Mouse (Mus musculus): ENCODE results near the gene Olfr653. TPM values are rescaled to one million over a fixed set of nuclear protein-coding genes. Genes with fewer than 3 reads are reported as not detected.

Gene Olfr653
- total RNA-seq (2015; ENCODE audit: low replicate concordance), result not detected in 2 replicates
- total RNA-seq (2017; ENCODE audit: low replicate concordance), result not detected in 2 replicates

GRCm38 (mm10) chr7:104577014-104577413 is at the start of gene Olfr653:
Gene Olfr653, plus strand, starts transcription at chr7:104577314.
- ATAC-seq (replicated peaks; ENCODE audit: low FRiP score, poor library complexity, severe bottlenecking), result no peak

GRCm38 (mm10) chr7:104549833-104550232 is 27.3 kb upstream of the Olfr653 start, which contains the start of gene Olfr651:
Gene Olfr651, plus strand, starts transcription at chr7:104550133.
- ATAC-seq (replicated peaks; ENCODE audit: low FRiP score, poor library complexity, severe bottlenecking), result no peak

GRCm38 (mm10) chr7:104552700-104553099 is 24.4 kb upstream of the Olfr653 start:
- ATAC-seq (replicated peaks; ENCODE audit: low FRiP score, poor library complexity, severe bottlenecking), result no peak

- ATAC-seq (replicated peaks; ENCODE audit: low FRiP score, poor library complexity, severe bottlenecking), result no peak
Observed at GRCm38 (mm10) chr7:104560601-104561000, 16.5 kb upstream of the Olfr653 start, which contains the start of gene Olfr652. Gene Olfr652, plus strand, starts transcription at chr7:104560901.

- ATAC-seq (replicated peaks; ENCODE audit: low FRiP score, poor library complexity, severe bottlenecking), result no peak
Observed at GRCm38 (mm10) chr7:104580846-104581245, 3.7 kb downstream of the Olfr653 start.

GRCm38 (mm10) chr7:104581429-104581828 is 4.3 kb downstream of the Olfr653 start:
- no peak for ATAC-seq (replicated peaks; ENCODE audit: low FRiP score, poor library complexity, severe bottlenecking)

GRCm38 (mm10) chr7:104586725-104587124 is 9.6 kb downstream of the Olfr653 start, which contains the start of gene Olfr654:
Gene Olfr654, plus strand, starts transcription at chr7:104587025.
- ATAC-seq (replicated peaks; ENCODE audit: low FRiP score, poor library complexity, severe bottlenecking), result no peak

GRCm38 (mm10) chr7:104588274-104588673 is 11.2 kb downstream of the Olfr653 start:
- no peak for ATAC-seq (replicated peaks; ENCODE audit: low FRiP score, poor library complexity, severe bottlenecking)

- no peak for ATAC-seq (replicated peaks; ENCODE audit: low FRiP score, poor library complexity, severe bottlenecking)
Observed at GRCm38 (mm10) chr7:104601679-104602078, 24.6 kb downstream of the Olfr653 start, which contains the start of gene Olfr655. Gene Olfr655, minus strand, starts transcription at chr7:104601779.

GRCm38 (mm10) chr7:104603173-104603572 is 26.1 kb downstream of the Olfr653 start:
- 0 out of 2 replicates have a peak, but pooled peaks have one; percentile 49 for ATAC-seq (replicated peaks; ENCODE audit: low FRiP score, poor library complexity, severe bottlenecking)

- no peak for ATAC-seq (replicated peaks; ENCODE audit: low FRiP score, poor library complexity, severe bottlenecking)
Observed at GRCm38 (mm10) chr7:104604727-104605126, 27.6 kb downstream of the Olfr653 start.

GRCm38 (mm10) chr7:104613655-104614054 is 36.5 kb downstream of the Olfr653 start, which contains the start of gene Olfr656:
Gene Olfr656, plus strand, starts transcription at chr7:104613955.
- no peak for ATAC-seq (replicated peaks; ENCODE audit: low FRiP score, poor library complexity, severe bottlenecking)

GRCm38 (mm10) chr7:104624494-104624893 is 47.4 kb downstream of the Olfr653 start, which contains the start of gene Olfr657:
Gene Olfr657, plus strand, starts transcription at chr7:104624794.
- ATAC-seq (replicated peaks; ENCODE audit: low FRiP score, poor library complexity, severe bottlenecking), result no peak

Other genes starting within 250 kb of the Olfr653 start
- not detected in 2 replicates for gene Trim34b, start 247.8 kb upstream of the Olfr653 start, total RNA-seq (2015; ENCODE audit: low replicate concordance)
- gene Trim34b, start 247.8 kb upstream of the Olfr653 start, total RNA-seq (2017; ENCODE audit: low replicate concordance), result not detected in 2 replicates
- 8.3 and 15.5 TPM in 2 replicates for gene Trim12c, start 224.0 kb upstream of the Olfr653 start, total RNA-seq (2015; ENCODE audit: low replicate concordance)
- gene Trim12c, start 224.0 kb upstream of the Olfr653 start, total RNA-seq (2017; ENCODE audit: low replicate concordance), result 11.5 and 22.8 TPM in 2 replicates
- gene Trim30b, start 207.4 kb upstream of the Olfr653 start, total RNA-seq (2015; ENCODE audit: low replicate concordance), result 6.5 and 8.0 TPM in 2 replicates
- gene Trim30b, start 207.4 kb upstream of the Olfr653 start, total RNA-seq (2017; ENCODE audit: low replicate concordance), result 1.3 and 2.7 TPM in 2 replicates
- not detected in 2 replicates for gene Trim30c, start 176.5 kb upstream of the Olfr653 start, total RNA-seq (2015; ENCODE audit: low replicate concordance)
- 0.39 TPM in 1 of 2 replicates, not detected in the other for gene Trim30c, start 176.5 kb upstream of the Olfr653 start, total RNA-seq (2017; ENCODE audit: low replicate concordance)
- 11.3 and 13.0 TPM in 2 replicates for gene Trim30a, start 112.1 kb upstream of the Olfr653 start, total RNA-seq (2015; ENCODE audit: low replicate concordance)
- gene Trim30a, start 112.1 kb upstream of the Olfr653 start, total RNA-seq (2017; ENCODE audit: low replicate concordance), result 6.9 and 7.3 TPM in 2 replicates
- gene Trim30d, start 69.5 kb upstream of the Olfr653 start, total RNA-seq (2015; ENCODE audit: low replicate concordance), result 4.0 and 6.7 TPM in 2 replicates
- 1.4 and 3.0 TPM in 2 replicates for gene Trim30d, start 69.5 kb upstream of the Olfr653 start, total RNA-seq (2017; ENCODE audit: low replicate concordance)
- gene Olfr651, start 27.2 kb upstream of the Olfr653 start, total RNA-seq (2015; ENCODE audit: low replicate concordance), result not detected in 2 replicates
- not detected in 2 replicates for gene Olfr651, start 27.2 kb upstream of the Olfr653 start, total RNA-seq (2017; ENCODE audit: low replicate concordance)
- not detected in 2 replicates for gene Olfr652, start 16.4 kb upstream of the Olfr653 start, total RNA-seq (2015; ENCODE audit: low replicate concordance)
- gene Olfr652, start 16.4 kb upstream of the Olfr653 start, total RNA-seq (2017; ENCODE audit: low replicate concordance), result not detected in 2 replicates
- gene Olfr654, start 9.7 kb downstream of the Olfr653 start, total RNA-seq (2015; ENCODE audit: low replicate concordance), result not detected in 2 replicates
- gene Olfr654, start 9.7 kb downstream of the Olfr653 start, total RNA-seq (2017; ENCODE audit: low replicate concordance), result not detected in 2 replicates
- gene Olfr655, start 24.5 kb downstream of the Olfr653 start, total RNA-seq (2015; ENCODE audit: low replicate concordance), result not detected in 2 replicates
- not detected in 2 replicates for gene Olfr655, start 24.5 kb downstream of the Olfr653 start, total RNA-seq (2017; ENCODE audit: low replicate concordance)
- gene Olfr656, start 36.6 kb downstream of the Olfr653 start, total RNA-seq (2015; ENCODE audit: low replicate concordance), result not detected in 2 replicates
- not detected in 2 replicates for gene Olfr656, start 36.6 kb downstream of the Olfr653 start, total RNA-seq (2017; ENCODE audit: low replicate concordance)
- gene Olfr657, start 47.5 kb downstream of the Olfr653 start, total RNA-seq (2015; ENCODE audit: low replicate concordance), result not detected in 2 replicates
- gene Olfr657, start 47.5 kb downstream of the Olfr653 start, total RNA-seq (2017; ENCODE audit: low replicate concordance), result not detected in 2 replicates
- gene Olfr658, start 70.0 kb downstream of the Olfr653 start, total RNA-seq (2015; ENCODE audit: low replicate concordance), result not detected in 2 replicates
- gene Olfr658, start 70.0 kb downstream of the Olfr653 start, total RNA-seq (2017; ENCODE audit: low replicate concordance), result not detected in 2 replicates
- gene Olfr659, start 89.4 kb downstream of the Olfr653 start, total RNA-seq (2015; ENCODE audit: low replicate concordance), result not detected in 2 replicates
- not detected in 2 replicates for gene Olfr659, start 89.4 kb downstream of the Olfr653 start, total RNA-seq (2017; ENCODE audit: low replicate concordance)
- gene Olfr661, start 109.2 kb downstream of the Olfr653 start, total RNA-seq (2015; ENCODE audit: low replicate concordance), result not detected in 2 replicates
- not detected in 2 replicates for gene Olfr661, start 109.2 kb downstream of the Olfr653 start, total RNA-seq (2017; ENCODE audit: low replicate concordance)
- not detected in 2 replicates for gene Usp17le, start 200.2 kb downstream of the Olfr653 start, total RNA-seq (2015; ENCODE audit: low replicate concordance)
- gene Usp17le, start 200.2 kb downstream of the Olfr653 start, total RNA-seq (2017; ENCODE audit: low replicate concordance), result not detected in 2 replicates